Mouse (Mus musculus) hindbrain, embryonic 14.5 days (tissue): ENCODE measurements around the gene C1qtnf1. TPM values are rescaled to one million over a fixed set of nuclear protein-coding genes. Genes with fewer than 3 reads are reported as not detected.

ENCODE experiments used
- ATAC-seq: fragments of 200-750 bp; cut with Nextera tagmentation; 2 replicates; pipeline ENCODE4 v1.8.0; 2017; ENCODE audit warnings: moderate number of reproducible peaks, mild to moderate bottlenecking, moderate TSS enrichment, moderate library complexity; ENCODE audit not compliant: low FRiP score
- DNase-seq: peaks from one replicate; pipeline ENCODE4 v3.0.0-alpha.2; 2015; ENCODE audit warnings: low spot score
- H3K27ac ChIP-seq: fragments of 300-500 bp; sonication (generic); 2 replicates; pipeline ENCODE4 v1.5.1; 2014; ENCODE audit warnings: mild to moderate bottlenecking, moderate library complexity
- H3K27me3 ChIP-seq: fragments of 300-500 bp; sonication (generic); 2 replicates; pipeline ENCODE4 v1.6.1; 2014; ENCODE audit warnings: mild to moderate bottlenecking, low read length, mixed read lengths; ENCODE audit not compliant: control insufficient read depth, insufficient read depth
- H3K36me3 ChIP-seq: fragments of 300-500 bp; sonication (generic); replicated peaks from 2 replicates; pipeline ENCODE4 v1.6.1; 2014; ENCODE audit not compliant: control insufficient read depth, insufficient read depth
- H3K4me1 ChIP-seq: fragments of 300-500 bp; sonication (generic); replicated peaks from 2 replicates; pipeline ENCODE4 v1.6.1; 2014; ENCODE audit warnings: antibody characterized with exemption, low read length, mixed read lengths; ENCODE audit not compliant: control insufficient read depth, insufficient read depth
- H3K4me2 ChIP-seq: fragments of 300-500 bp; sonication (generic); replicated peaks from 2 replicates; pipeline ENCODE4 v1.6.1; 2014; ENCODE audit warnings: mild to moderate bottlenecking, moderate library complexity
- H3K4me3 ChIP-seq: fragments of 300-500 bp; sonication (generic); replicated peaks from 2 replicates; pipeline ENCODE4 v1.5.1; 2014; ENCODE audit warnings: mild to moderate bottlenecking, low read length
- H3K9ac ChIP-seq: fragments of 300-500 bp; sonication (generic); 2 replicates; pipeline ENCODE4 v1.6.1; 2014
- H3K9me3 ChIP-seq: fragments of 300-500 bp; sonication (generic); 2 replicates; pipeline ENCODE4 v1.6.1; 2016; ENCODE audit warnings: low read length; ENCODE audit not compliant: control insufficient read depth
- WGBS: fragments of 180-500 bp; shearing (Covaris S2); extraction: QIAGEN DNeasy Blood & Tissue Kit; methylation state at CpG from one replicate; pipeline ENCODE4 v1.1.7; 2014; 5-methylcytosine and 5-hydroxymethylcytosine counted together
- polyA plus RNA-seq: library from polyadenylated mRNA; unstranded; fragments of >200 nt; fragmentation: Nextera tagmentation; extraction: Ambion mirVana; gene quantifications from 2 replicates; pipeline ENCODE4 v1.2.1, GENCODE M21; 2014

C1qtnf1 gene
- polyA plus RNA-seq, 1 experiment from 2014 or later: 5.0 TPM

DNA sequence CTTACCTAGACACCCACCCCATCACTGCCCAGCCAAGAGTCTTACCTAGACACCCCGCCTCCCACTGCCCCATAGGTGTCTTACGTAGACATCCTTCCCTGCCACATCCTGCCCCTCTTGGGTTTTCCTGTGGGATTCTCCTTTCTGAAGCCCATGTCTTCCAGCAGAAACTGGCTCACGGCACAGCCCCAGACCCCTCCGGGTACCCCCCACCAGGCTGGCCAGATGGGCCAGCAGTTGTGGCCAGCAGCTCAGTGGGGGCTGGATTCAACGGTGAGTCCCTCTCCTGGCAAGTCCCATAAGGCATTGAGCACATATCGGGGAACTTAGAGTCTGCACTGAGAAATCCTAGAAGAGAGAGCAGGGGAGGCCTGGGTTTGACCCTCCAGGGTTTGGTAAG is 58.3 kb downstream of the C1qtnf1 start:
- H3K4me1 ChIP-seq: peaks cover 32% of the 10 kb centered on the region
- DNase-seq (no peak), ATAC-seq (no peak)
- no peaks in the 10 kb centered on the region for H3K27me3 ChIP-seq
- no peak overlapping the region for H3K27ac ChIP-seq
- H3K9me3 ChIP-seq: no peaks in the 10 kb centered on the region
- 87% methylated on average over 6 of the region's 6 CpGs for WGBS
- H3K4me3 ChIP-seq: no peak overlapping the region
- H3K4me2 ChIP-seq: no peak overlapping the region
- no peak overlapping the region for H3K9ac ChIP-seq
- peaks cover 7% of the 10 kb centered on the region; the same call in 1 of the 2 replicates for H3K36me3 ChIP-seq

DNA sequence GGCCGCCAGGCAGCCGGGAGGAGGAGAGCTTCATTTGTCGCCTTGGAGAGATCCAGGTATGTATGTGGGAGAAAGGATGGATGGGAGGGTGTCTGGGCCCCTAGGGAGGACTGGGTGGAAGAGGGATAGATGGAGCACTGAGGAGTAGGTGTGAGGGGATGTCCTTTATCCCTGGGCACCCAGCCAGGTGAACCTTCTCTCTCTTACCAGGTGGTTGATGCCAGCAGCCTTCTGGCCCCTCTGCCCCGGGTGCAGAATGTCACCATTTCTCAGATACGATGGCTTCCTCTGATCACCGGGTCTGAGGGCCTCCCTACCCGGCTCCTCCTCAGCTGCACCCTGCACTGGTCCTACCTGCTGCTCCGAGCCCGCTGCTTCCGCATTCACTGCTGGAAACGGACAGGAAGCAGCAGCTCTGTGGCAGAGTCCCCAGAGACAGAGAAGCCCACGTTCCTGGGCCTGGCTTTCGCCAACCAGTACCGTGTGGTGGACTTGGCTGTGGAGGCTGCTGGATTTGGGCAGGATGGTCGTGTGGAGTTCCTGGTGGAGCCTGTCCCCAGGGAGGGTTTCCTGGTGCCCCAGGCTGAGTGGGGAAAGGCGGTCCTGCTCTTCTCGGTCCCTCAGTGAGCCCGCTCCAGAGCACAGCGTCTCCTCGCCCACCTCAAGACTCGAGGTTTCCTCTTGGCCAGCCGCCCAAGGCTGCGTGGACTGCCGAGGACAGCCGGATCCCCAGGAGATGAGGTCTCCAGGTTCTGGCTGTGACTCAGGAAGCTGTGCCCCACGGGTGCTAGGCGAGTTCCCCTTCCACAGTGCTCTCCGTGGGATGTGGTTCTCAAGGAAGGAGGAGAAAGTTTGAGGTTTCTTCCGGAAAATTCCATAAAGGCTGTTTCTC is 59.1 kb downstream of the C1qtnf1 start:
- Histone ChIP-seq H3K9me3 (no peaks in the 10 kb centered on the region), H3K27ac (no peak overlapping the region), H3K4me3 (no peak overlapping the region), H3K36me3 (peaks cover 7% of the 10 kb centered on the region; the same call in 1 of the 2 replicates), H3K9ac (no peak overlapping the region), H3K4me1 (peaks cover 32% of the 10 kb centered on the region), H3K4me2 (no peak overlapping the region), H3K27me3 (no peaks in the 10 kb centered on the region)
- 83% methylated on average over 29 of the region's 29 CpGs for WGBS
- DNase-seq (no peak), ATAC-seq (no peak)

DNA sequence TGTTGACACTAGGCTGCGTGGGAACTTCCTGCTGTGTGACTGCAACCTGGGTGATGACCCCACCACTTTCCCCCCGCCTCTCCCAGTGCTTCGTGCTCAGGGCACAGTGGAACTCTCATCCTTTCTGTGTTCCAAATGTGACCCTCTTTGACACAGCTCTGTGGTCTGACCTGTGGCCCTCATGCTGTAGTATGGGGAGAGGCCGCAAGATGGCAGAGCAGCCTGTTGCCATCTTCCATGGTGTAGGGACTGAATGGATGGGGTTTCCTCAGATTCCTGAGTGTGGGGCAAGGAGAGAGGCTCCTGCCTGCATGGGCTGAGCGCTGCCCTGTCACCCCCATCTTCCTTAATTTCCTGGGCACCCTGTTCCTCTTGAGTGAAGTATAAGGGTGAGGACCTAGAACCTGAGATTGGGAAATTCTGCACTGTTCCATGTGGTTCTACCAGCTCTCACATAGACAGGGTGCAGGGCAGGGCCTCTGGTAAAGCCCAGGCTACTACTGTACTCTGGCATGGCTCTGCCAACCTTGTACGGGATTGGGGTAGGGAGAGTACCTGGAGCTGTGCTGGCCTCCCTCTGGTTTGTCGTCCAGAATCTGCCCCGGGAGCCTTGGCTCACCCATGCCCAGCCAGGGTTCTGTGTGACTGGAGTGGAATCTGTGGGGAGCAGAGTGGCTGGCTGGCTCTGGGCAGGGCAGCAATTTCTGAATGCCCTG is 60.3 kb downstream of the C1qtnf1 start:
- Histone ChIP-seq H3K9ac (no peak overlapping the region), H3K27me3 (no peaks in the 10 kb centered on the region), H3K4me3 (no peak overlapping the region), H3K36me3 (peaks cover 7% of the 10 kb centered on the region; the same call in 1 of the 2 replicates), H3K9me3 (no peaks in the 10 kb centered on the region), H3K4me2 (no peak overlapping the region; the same call in 1 of the 2 replicates), H3K27ac (peak overlapping the region; percentile 52; the same call in 1 of the 2 replicates), H3K4me1 (peaks cover 32% of the 10 kb centered on the region)
- DNase-seq (no peak), ATAC-seq (peak; percentile 24; the same call in 1 of the 2 replicates)
- 67% methylated on average over 8 of the region's 8 CpGs for WGBS

DNA sequence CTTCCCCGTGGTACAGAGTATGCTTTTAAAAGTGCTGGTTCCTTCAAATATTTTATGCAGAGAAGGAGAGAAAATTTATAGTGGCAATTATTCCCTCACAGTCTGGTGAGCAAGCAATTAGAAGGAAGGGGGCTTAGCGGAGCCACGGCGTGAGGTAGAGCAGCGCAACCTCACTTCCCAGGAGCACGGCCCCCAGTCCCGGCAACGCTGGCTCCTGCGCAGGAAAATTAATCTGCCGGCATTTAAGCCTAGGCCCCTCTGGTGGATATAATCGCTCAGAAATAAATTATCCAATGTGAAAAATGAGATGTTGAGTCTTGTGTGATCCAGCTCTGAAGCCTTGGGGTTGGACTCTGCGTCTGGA is 60.9 kb downstream of the C1qtnf1 start:
- Histone ChIP-seq H3K27me3 (no peaks in the 10 kb centered on the region), H3K4me2 (no peak overlapping the region; the same call in 1 of the 2 replicates), H3K4me3 (no peak overlapping the region), H3K9me3 (no peaks in the 10 kb centered on the region), H3K27ac (peak overlapping the region; percentile 52), H3K36me3 (peaks cover 7% of the 10 kb centered on the region; the same call in 1 of the 2 replicates), H3K9ac (no peak overlapping the region), H3K4me1 (peaks cover 32% of the 10 kb centered on the region)
- WGBS: 51% methylated on average over 12 of the region's 12 CpGs
- DNase-seq: peak; percentile 55
- ATAC-seq: peak; percentile 38; the same call in 1 of the 2 replicates

DNA sequence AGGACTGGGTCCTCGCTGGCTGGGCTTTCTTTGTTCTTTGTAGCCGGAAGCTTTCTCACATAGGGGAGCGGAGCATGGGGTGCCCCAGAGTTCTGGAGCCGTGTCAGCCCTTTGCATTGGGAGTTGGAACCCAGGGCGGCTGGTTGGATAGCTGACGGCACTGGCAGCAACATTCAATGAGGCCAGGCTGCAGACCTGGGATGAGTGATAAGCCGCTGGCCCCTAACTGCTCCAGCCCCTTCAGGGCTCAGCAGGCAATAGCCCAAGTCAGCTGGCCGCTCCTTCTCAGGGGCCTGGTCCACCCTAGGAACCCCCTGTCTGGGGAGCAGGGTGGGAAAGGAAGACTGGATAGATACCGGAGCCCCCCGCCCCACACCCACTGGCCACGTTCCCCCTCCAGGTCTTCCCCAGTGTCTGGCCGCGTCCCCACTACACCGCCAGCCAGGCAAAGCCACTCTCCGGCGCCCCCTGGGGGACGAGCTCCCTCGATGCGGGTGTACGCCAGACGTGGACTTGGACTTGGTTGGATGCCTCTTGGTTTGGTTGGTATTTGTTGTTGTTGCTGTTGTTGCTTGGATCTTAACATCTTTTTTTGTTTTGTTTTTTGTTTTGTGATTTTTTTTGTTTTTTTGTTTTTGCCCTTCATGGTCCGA is 62.7 kb downstream of the C1qtnf1 start:
- peaks cover 32% of the 10 kb centered on the region for H3K4me1 ChIP-seq
- no peak overlapping the region for H3K4me2 ChIP-seq
- H3K4me3 ChIP-seq: no peak overlapping the region
- WGBS: 21% methylated on average over 21 of the region's 22 CpGs
- H3K9ac ChIP-seq: peak overlapping the region; percentile 16
- peaks cover 7% of the 10 kb centered on the region; the same call in 1 of the 2 replicates for H3K36me3 ChIP-seq
- 0 out of 2 replicates have a peak overlapping the region, but pooled peaks have one; percentile 14 for H3K27ac ChIP-seq
- H3K9me3 ChIP-seq: no peaks in the 10 kb centered on the region
- no peaks in the 10 kb centered on the region for H3K27me3 ChIP-seq
- DNase-seq: peak; percentile 70
- ATAC-seq: no peak

DNA sequence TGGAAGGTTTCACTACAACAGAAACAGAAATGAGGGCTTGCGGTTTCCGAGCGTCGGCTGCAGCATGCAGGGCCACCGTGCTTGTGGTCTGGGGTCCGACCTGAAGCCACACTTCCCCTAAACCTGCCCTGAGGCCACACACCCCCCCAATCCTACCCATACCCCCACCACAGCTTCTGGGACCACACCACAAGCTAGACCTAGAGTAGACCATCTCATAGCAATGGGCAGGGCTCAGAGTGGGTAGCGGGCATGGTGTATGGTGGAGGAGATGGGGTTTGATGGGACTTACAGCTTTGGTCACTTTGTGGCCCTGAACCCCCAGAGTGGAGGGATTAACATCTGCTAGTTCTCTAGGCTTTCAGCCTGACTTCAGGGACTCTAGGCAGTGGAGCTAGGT is 63.2 kb downstream of the C1qtnf1 start:
- Histone ChIP-seq H3K4me2 (no peak overlapping the region), H3K9me3 (no peaks in the 10 kb centered on the region), H3K4me1 (peaks cover 32% of the 10 kb centered on the region), H3K36me3 (peaks cover 7% of the 10 kb centered on the region; the same call in 1 of the 2 replicates), H3K27ac (no peak overlapping the region), H3K9ac (no peak overlapping the region), H3K27me3 (no peaks in the 10 kb centered on the region), H3K4me3 (no peak overlapping the region)
- 91% methylated on average over 7 of the region's 7 CpGs for WGBS
- ATAC-seq (no peak), DNase-seq (no peak)

DNA sequence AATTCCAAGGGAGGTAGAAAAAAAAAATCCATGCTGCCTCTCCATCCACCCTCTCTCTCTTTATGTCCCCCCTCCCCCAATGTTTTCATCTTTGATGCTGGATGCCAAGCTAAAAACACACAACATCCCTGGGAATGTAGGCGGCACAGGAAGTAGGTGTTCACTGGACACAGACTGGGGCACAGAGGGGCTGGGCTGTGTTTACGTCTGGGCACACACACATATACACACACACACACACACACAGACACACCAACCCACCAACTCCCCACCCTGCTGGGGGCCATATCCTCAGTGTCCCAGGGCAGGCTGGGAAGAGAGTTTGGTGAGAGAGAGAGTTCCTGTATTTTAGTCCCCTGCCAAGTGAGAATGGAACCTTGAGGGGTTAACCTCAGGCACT is 65.5 kb downstream of the C1qtnf1 start:
- ATAC-seq (no peak), DNase-seq (no peak)
- H3K9me3 ChIP-seq: no peaks in the 10 kb centered on the region
- H3K9ac ChIP-seq: no peak overlapping the region
- no peaks in the 10 kb centered on the region for H3K27me3 ChIP-seq
- no peaks in the 10 kb centered on the region; the same call in 1 of the 2 replicates for H3K36me3 ChIP-seq
- peaks cover 25% of the 10 kb centered on the region for H3K4me1 ChIP-seq
- peak overlapping the region; percentile 58; the same call in 1 of the 2 replicates for H3K27ac ChIP-seq
- no peak overlapping the region for H3K4me2 ChIP-seq
- H3K4me3 ChIP-seq: no peak overlapping the region
- 81% methylated on average over 2 of the region's 2 CpGs for WGBS

DNA sequence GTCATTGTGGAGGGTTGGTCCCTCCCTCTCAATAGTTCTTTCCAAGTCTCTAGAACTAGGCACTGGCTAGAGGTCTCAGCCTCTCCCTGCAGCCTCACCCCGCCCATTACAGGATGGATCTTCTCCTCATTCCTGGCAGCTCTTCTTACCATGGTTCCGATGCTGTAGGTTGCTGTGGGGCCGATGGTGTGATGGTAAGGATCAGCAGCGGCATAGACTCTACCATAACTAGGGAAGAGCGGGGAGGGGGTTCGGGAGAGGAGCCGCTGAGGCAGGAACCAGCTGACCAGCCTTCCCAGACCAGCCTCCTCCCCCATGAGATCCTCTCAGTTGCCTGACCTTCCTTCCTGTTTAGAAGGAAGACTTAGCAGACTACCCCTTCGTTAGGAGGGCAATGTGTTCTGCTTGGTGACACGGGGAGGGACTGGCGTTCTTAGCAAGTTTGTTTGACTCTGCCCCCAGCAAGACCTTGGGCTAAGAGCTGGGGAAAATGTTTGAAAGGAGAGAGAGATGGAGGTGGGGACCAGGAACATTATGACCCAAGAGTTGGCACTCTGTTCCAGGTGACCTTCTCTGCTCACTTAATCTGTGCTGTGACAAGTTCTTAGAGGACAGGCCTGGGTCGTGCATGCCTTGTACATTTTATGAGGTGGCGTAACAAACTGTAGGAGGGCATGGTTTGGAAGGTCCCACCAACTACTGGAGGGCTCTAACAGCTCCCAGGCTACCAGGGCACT is 66.2 kb downstream of the C1qtnf1 start:
- no peak for DNase-seq
- H3K36me3 ChIP-seq: no peaks in the 10 kb centered on the region; the same call in 1 of the 2 replicates
- H3K4me2 ChIP-seq: no peak overlapping the region
- H3K4me1 ChIP-seq: peaks cover 18% of the 10 kb centered on the region
- no peak overlapping the region for H3K9ac ChIP-seq
- H3K4me3 ChIP-seq: no peak overlapping the region
- 84% methylated on average over 12 of the region's 12 CpGs for whole genome bisulfite sequencing
- no peak for ATAC-seq
- H3K27me3 ChIP-seq: no peaks in the 10 kb centered on the region
- no peaks in the 10 kb centered on the region for H3K9me3 ChIP-seq
- no peak overlapping the region for H3K27ac ChIP-seq
